Mouse (Mus musculus) ES-Bruce4 (cell line): ENCODE results near the gene Gm11027.

Experiments used
- CTCF ChIP-seq: IDR thresholded peaks from one replicate; pipeline ENCODE4 v1.8.1; 2011; ENCODE audit warnings: low read depth, low read length
- POLR2A ChIP-seq: IDR thresholded peaks from one replicate; pipeline ENCODE4 v1.8.1; 2011; ENCODE audit warnings: low read length; ENCODE audit not compliant: insufficient read depth

- TF ChIP-seq CTCF = no peak
- no peak for TF ChIP-seq POLR2A
Observed at GRCm38 (mm10) chr12:116226289-116227057, 48.7 kb upstream of the Gm11027 start.
